Comparison of ENCODE assay signal across 21 mouse cellular contexts in genomic region chr6:85866166-85866565, GRCm38 (mm10). TPM values are rescaled to one million over a fixed set of nuclear protein-coding genes. Genes with fewer than 3 reads are reported as not detected.
A peak's percentile ranks its signal among the peaks of the same experiment; 100 is the strongest.
DNase-seq lines count a peak whose midpoint lies in the region; TF ChIP-seq lines count a peak whose summit lies in the region.
"Not testable (repeated sequence)": the region's sequence is repeated elsewhere in the genome, so short reads cannot be mapped to it uniquely, and the experiment has no call there.
"Had no signal": no experiment of that assay in that cellular context is flagged by ENCODE, and none has a peak within 500 bp of the region (broad histone marks: within the 10 kb centered on the region; RNA-seq: fewer than 3 reads in every experiment).

No protein-coding gene starts in this region.

- TF ChIP-seq CTCF in gastrocnemius, adult 2 months (IDR thresholded peaks at IDR 0.05), result not testable (repeated sequence)

- H3K4me3 ChIP-seq in gastrocnemius, adult 2 months, result not testable (repeated sequence)

- intact Hi-C loops in gastrocnemius, adult 2 months (cut with DNase I), result not testable (repeated sequence)

- peak; percentile 6 for DNase-seq in adrenal gland, adult 2 months
- peak; percentile 31 for DNase-seq in gastrocnemius, adult 2 months
- DNase-seq in gastrocnemius, postnatal 25 days, result peak; percentile 57
- DNase-seq in heart, adult 9 months (ENCODE audit: low spot score in 2 of 2), result peak; percentile 13 to 32
- peak; percentile 9 for DNase-seq in neural tube, embryonic 10.5 days (ENCODE audit: extremely low spot score, low spot score)
- DNase-seq in testis, postnatal 10 days (ENCODE audit: low spot score), result peak; percentile 14

- not testable (repeated sequence) for H3K27ac ChIP-seq in gastrocnemius, adult 2 months

RNA-seq across cellular contexts. Expression of gene Nat8f2, which starts 2.8 kb away (rescaled TPM):
- 1 to 10 TPM; 2.0 to 3.7 TPM for total RNA-seq in adrenal gland, adult 2 months (2021)
- polyA plus RNA-seq in adrenal gland, adult 2 months (2012; rRNA removed), result 0.12 and 0.15 TPM in 2 replicates
- not detected for total RNA-seq in gastrocnemius, adult 2 months (2021)
- total RNA-seq in gastrocnemius, postnatal 25 days (2021), result under 1 TPM in 1 of 2 experiments, not detected in 1; 0.08 TPM
- total RNA-seq: CH12.LX; common myeloid progenitor, adult 5-6 weeks had no signal
- polyA plus RNA-seq: activated CD4-positive, CD25-positive, alpha-beta regulatory T cell, adult 4 months; CD4-positive, CD25-positive, alpha-beta regulatory T cell, adult 4 months; embryonic facial prominence, embryonic 11.5 days; embryonic facial prominence, embryonic 13.5 days; erythroblast, embryonic 14.5 days; forebrain, embryonic 10.5 days; forebrain, embryonic 12.5 days; forebrain, embryonic 14.5 days; forebrain, embryonic 16.5 days; G1E had no signal

RNA-seq across cellular contexts. Expression of gene Nat8, which starts 34.3 kb away (rescaled TPM):
- 1 to 10 TPM; 1.8 to 8.2 TPM for total RNA-seq in adrenal gland, adult 2 months (2021)
- polyA plus RNA-seq in adrenal gland, adult 2 months (2012; rRNA removed), result 2.3 and 3.3 TPM in 2 replicates
- total RNA-seq in gastrocnemius, adult 2 months (2021), result not detected
- total RNA-seq in gastrocnemius, postnatal 25 days (2021), result not detected
- total RNA-seq: CH12.LX; common myeloid progenitor, adult 5-6 weeks; G1E had no signal
- polyA plus RNA-seq: activated CD4-positive, CD25-positive, alpha-beta regulatory T cell, adult 4 months; brain, embryonic 14.5 days; CD4-positive, CD25-positive, alpha-beta regulatory T cell, adult 4 months; embryonic facial prominence, embryonic 11.5 days; embryonic facial prominence, embryonic 13.5 days; embryonic facial prominence, embryonic 15.5 days; erythroblast, embryonic 14.5 days; forebrain, embryonic 10.5 days; forebrain, embryonic 12.5 days; forebrain, embryonic 14.5 days; forebrain, embryonic 16.5 days; G1E had no signal

RNA-seq across cellular contexts. Expression of gene Nat8f4, which starts 38.5 kb away (rescaled TPM):
- 10 to 100 TPM in 1 of 2 experiments, 1 to 10 TPM in 1; 8.4 to 15.5 TPM for total RNA-seq in adrenal gland, adult 2 months (2021)
- 6.8 and 8.5 TPM in 2 replicates for polyA plus RNA-seq in adrenal gland, adult 2 months (2012; rRNA removed)
- total RNA-seq in gastrocnemius, adult 2 months (2021), result under 1 TPM; 0.15 to 0.28 TPM
- total RNA-seq in gastrocnemius, postnatal 25 days (2021), result under 1 TPM; 0.18 to 0.24 TPM
- polyA plus RNA-seq: erythroblast, embryonic 14.5 days had no signal

RNA-seq across cellular contexts. Expression of gene Nat8f5, which starts 45.4 kb away (rescaled TPM):
- 1 to 10 TPM; 5.7 to 9.7 TPM for total RNA-seq in adrenal gland, adult 2 months (2021)
- 1.1 and 2.3 TPM in 2 replicates for polyA plus RNA-seq in adrenal gland, adult 2 months (2012; rRNA removed)
- total RNA-seq in gastrocnemius, adult 2 months (2021), result not detected
- not detected for total RNA-seq in gastrocnemius, postnatal 25 days (2021)
- total RNA-seq: CH12.LX; common myeloid progenitor, adult 5-6 weeks; G1E had no signal
- polyA plus RNA-seq: activated CD4-positive, CD25-positive, alpha-beta regulatory T cell, adult 4 months; brain, embryonic 14.5 days; CD4-positive, CD25-positive, alpha-beta regulatory T cell, adult 4 months; embryonic facial prominence, embryonic 11.5 days; embryonic facial prominence, embryonic 13.5 days; embryonic facial prominence, embryonic 15.5 days; erythroblast, embryonic 14.5 days; forebrain, embryonic 10.5 days; forebrain, embryonic 12.5 days; forebrain, embryonic 14.5 days; forebrain, embryonic 16.5 days; G1E; Patski had no signal

RNA-seq across cellular contexts. Expression of gene Nat8f6, which starts 45.4 kb away (rescaled TPM):
- 1 to 10 TPM in 1 of 2 experiments, under 1 TPM in 1; 0.81 to 2.8 TPM for total RNA-seq in adrenal gland, adult 2 months (2021)
- polyA plus RNA-seq in adrenal gland, adult 2 months (2012; rRNA removed), result 0.87 and 1.4 TPM in 2 replicates
- total RNA-seq in gastrocnemius, adult 2 months (2021), result not detected
- under 1 TPM in 1 of 2 experiments, not detected in 1; 0.46 TPM for total RNA-seq in gastrocnemius, postnatal 25 days (2021)
- total RNA-seq: CH12.LX; common myeloid progenitor, adult 5-6 weeks; G1E had no signal
- polyA plus RNA-seq: activated CD4-positive, CD25-positive, alpha-beta regulatory T cell, adult 4 months; brain, embryonic 14.5 days; CD4-positive, CD25-positive, alpha-beta regulatory T cell, adult 4 months; embryonic facial prominence, embryonic 11.5 days; embryonic facial prominence, embryonic 13.5 days; embryonic facial prominence, embryonic 15.5 days; erythroblast, embryonic 14.5 days; forebrain, embryonic 10.5 days; forebrain, embryonic 12.5 days; forebrain, embryonic 14.5 days; forebrain, embryonic 16.5 days; G1E had no signal

Comparison
In these comparisons a context has a peak if more than half of its experiments do, and no peak if none do; other contexts are left out.
1. DNase-seq: peak in every context shown above with its lines; median percentile 57 in gastrocnemius, postnatal 25 days; 31 in gastrocnemius, adult 2 months; 22 in heart, adult 9 months; 14 in testis, postnatal 10 days; 9 in neural tube, embryonic 10.5 days; 6 in adrenal gland, adult 2 months.
2. RNA of gene Nat8f4, which starts 38.5 kb away (total RNA-seq): 8.4 to 15.5 TPM in adrenal gland, adult 2 months; 0.15 to 0.28 TPM in gastrocnemius, adult 2 months and 0.18 to 0.24 TPM in gastrocnemius, postnatal 25 days; every median in the first group is over 4 times any median in the second.